Mouse (Mus musculus) testis, postnatal 10 days (tissue): Measurements from ENCODE around the gene Samd14.
"Not testable (repeated sequence)": the region's sequence is repeated elsewhere in the genome, so short reads cannot be mapped to it uniquely, and the experiment has no call there.

Experiments
- DNase-seq: peaks from one replicate; pipeline ENCODE4 v3.0.0; 2021; ENCODE audit warnings: low spot score

The Samd14 gene

DNA sequence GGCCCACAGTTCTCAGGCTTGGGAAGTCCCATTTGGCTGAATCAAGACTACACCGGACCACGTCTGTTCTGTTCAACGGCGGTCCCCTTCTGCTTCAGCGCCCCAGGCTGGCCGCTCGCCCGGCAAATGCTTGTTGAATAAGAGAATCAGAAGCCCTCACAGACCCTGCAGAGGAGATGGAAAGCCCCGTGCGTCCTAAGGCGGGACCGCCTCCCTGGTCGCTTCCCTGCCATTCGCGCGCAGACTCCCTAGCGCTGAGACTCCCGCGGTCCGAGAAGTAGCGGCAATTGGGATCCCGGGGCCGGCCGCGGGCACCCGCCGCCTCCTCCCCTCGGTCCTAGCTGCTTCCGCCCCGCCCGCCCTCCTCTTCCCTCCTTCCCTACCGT is at the start of gene Samd14:
Samd14 (plus strand) TSS at position 251 of the 386 bp plus-strand sequence.
- peak; percentile 78 for DNase-seq

DNA sequence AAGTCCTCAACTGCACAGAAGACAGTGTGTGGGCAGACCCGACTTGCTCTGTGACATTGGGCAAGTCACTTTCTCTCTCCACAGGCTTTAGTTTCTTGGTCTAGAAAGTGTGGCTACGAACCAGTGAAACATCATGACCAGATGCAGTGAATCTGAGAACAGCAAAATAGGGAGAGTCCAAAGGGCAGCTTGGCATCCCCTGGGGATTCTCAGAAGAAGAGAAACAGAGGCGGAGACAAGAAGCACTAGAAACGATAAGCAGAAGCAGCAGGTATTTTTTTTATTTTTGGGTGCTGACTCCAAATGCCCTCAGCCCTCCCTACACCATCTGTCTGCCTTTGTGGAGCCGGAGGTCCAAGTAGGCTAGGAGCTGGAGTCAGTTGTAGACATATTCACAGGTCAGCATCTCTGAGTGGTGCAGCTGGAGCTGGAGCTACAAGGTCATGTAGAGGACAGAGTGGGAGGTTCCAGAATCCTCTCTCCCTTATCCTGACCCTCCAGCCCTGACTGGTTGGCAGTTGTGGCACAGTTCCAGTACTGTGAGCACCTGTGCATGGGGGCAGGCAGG is 47.1 kb upstream of the Samd14 start:
- DNase-seq: no peak

DNA sequence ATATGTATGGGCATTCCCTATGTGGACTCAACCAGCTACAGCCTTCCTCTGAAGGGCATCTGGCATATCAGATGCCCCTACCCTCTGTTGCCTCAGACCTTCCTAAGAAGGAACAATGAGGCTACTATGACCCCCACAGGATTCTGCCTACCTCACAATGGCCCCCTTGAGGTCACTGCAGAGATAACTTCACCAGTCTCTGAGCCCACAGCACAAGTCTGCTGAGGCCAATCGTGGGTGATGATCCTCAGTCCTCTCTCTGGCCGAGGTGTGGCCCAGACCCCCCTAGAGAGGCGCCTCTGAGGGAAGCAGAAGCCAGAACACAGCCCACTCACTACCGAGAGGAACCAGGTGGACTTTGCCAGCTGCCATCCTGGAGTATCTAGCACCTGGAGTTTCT is 42.3 kb upstream of the Samd14 start, which contains the start of gene Hils1:
Hils1 (plus strand) TSS at position 175 of the 400 bp plus-strand sequence.
- DNase-seq: no peak

DNA sequence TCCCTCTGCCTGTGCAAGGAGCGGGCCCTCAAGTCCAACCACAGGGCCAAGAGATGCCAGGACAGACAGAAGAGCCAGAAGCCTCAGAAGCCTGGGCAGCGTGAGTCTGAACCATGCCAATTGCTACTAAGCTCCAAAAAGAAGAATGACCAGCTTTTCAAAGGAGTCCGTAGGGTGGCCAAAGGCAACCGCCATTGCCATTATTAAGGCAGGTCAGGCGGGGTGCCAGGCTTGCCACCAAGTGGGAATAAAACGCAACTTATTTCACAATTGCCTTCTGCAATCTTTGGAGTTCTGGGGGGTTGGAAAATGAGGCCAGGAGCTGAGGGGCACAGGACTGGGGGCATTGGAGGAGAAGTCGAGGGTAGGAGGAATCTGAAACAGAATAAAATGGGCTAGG is 41.5 kb upstream of the Samd14 start:
- DNase-seq: no peak

DNA sequence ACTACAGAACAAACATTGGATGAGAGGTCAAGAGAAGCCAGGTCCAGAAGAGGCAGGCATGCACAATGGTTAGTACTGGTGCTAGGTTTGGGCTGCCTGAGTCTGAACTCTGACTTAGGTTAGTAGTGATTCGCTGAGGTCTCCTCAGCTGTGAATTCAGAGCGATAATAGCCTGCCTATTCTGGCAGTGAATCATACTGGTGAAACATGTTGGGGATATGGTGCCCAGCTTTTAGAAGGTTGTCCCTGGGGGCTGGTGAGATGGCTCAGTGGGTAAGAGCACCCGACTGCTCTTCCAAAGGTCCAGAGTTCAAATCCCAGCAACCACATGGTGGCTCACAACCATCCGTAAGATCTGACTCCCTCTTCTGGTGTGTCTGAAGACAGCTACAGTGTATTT is 40.0 kb upstream of the Samd14 start:
- DNase-seq: not testable (repeated sequence)

DNA sequence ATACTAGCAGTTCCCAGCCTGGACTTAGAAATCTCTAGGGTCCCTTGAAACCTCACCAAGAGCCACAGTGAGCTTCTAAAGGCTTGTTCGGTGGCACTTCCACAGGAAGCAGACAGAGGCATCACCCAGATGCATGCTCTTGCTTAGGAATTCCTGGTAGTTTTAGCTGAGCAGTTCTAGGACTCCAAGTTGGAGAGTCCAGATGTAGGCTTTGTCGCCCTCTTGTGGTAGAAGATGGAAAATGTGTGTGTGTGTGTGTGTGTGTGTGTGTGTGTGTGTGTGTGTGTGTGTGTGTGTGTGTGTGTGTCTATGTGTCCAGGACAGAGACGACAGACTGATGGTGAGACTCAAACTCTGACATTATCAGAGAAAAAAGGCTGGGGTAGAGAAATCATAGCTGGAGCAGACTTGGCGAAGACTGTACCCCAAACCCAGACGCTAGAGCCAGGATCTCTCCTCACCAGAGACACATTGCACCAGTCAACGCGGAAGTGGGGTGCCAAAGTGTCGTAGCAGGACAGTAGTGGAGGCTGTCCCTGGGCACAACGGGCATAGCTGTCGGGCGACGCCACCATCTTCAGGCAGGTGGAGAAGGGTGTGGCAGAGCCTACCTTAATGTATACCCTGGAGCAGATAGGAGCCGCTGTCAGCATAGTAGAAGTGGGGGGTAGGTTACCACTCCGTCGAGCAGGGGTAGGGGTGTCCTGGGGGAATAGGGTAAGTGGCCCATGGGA is 39.3 kb upstream of the Samd14 start:
- DNase-seq: peak; percentile 86

DNA sequence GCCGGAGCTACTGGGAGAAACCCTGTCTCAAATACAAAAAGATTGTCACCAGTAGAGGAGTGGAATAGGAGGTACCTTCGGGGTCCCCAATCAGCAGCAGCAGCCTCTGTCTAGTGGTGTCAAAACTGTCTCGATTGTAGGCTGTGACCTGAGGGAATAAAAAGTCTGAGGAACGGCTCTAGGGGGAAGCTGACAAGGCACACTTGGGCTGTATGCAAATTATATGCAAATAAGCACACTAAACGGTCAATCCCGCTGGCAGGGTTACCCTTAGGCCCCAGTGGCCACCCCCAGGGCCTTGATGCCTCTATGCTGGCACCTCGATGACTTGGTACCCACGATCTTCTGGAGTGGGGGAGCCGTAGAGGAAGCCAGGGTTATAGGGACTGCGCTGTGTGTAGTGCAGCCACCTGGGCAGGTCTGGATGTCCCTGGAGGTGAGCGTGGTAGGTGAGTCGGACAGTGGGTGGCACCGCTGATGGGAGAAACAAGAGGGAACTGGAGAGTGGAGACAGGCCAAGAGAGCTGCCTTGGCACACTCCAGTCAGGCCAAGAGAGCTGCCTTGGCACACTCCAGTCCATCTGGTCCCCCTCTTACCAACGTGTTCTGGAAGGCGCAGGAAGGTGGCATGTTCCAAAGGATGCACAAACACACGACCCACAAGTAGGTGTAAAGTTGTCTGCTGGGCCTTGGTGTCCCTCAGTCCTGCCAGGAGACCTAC is 37.6 kb upstream of the Samd14 start:
- no peak for DNase-seq

DNA sequence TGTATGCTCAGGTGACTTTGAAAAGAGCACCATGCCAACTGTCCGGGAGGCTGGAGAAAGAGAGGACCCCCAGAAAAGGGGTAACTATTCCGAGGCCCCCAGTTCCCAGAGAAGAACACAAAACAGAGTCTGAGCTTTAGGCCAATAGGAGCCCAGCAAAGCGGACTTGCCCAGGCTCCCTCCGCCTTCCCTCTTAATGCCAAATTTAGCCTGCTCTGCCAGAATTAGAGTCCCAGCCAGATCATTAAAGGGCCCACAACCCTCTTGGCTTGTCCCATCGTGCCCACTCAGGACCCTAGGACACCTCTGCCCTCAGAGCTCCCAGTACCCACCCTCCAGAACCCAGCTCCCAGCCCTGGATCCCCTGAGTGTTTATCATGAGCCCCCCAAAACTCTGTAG is 36.8 kb upstream of the Samd14 start:
- DNase-seq: no peak

DNA sequence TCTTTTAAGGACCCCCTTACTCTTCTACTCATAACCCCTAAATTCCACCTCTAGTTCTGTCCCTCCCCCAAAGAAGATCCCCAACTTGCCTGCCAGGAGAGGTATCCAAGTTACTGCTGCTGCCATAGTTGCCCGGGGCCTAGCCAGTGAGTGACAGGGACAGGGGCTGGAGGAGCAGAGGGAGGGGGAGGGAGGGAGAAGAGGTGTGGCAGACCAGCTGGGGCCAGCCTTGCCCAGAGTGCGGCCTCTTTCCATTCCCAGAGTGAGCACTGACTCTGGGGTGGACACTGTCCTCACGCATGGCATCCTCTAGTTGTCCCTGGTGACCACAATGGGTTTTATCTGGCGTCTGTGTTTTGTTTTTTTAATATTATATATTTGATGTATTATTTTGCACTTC is 36.4 kb upstream of the Samd14 start:
- no peak for DNase-seq

DNA sequence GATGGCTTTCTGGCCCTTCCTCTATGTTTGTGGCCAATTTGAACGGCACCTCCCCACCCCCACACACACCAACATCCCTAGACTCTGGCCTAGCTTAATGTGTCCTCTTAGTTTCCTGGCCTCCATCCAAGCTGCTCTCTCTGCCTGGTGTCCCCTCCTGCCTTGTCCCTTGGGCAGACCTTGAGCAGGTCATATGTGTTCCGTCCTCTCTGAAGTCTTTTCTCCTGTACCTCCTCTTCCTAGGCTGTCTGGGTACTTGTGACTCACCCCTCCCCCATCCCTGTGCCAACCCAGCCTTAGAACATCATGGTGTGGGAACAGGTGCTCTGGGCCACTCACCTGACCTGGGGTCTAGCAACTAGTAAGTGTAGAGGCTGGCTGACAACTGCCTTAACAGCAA is 34.7 kb upstream of the Samd14 start:
- DNase-seq: no peak

DNA sequence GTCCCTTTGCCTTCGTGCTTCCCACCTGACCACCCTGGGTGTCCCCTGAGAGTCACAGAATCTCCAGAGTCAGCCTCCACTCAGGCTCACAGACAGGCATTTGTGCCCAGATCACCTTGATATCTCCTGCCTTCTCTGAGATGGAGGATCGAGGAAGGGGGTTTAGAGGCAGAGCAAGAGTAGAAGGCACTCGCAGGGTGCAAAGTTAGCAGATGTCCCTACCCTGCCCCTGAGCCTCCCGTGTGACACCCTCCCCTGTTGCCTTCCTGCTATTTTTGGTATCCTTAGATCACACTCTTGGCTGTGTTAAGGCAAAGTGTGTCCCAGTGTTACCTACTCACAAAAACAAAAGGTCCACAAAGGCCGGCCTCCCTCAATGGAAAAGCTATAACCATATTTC is 33.5 kb upstream of the Samd14 start, which contains the start of gene Sgca:
Sgca (minus strand) TSS at position 129 of the 400 bp plus-strand sequence.
- no peak for DNase-seq

DNA sequence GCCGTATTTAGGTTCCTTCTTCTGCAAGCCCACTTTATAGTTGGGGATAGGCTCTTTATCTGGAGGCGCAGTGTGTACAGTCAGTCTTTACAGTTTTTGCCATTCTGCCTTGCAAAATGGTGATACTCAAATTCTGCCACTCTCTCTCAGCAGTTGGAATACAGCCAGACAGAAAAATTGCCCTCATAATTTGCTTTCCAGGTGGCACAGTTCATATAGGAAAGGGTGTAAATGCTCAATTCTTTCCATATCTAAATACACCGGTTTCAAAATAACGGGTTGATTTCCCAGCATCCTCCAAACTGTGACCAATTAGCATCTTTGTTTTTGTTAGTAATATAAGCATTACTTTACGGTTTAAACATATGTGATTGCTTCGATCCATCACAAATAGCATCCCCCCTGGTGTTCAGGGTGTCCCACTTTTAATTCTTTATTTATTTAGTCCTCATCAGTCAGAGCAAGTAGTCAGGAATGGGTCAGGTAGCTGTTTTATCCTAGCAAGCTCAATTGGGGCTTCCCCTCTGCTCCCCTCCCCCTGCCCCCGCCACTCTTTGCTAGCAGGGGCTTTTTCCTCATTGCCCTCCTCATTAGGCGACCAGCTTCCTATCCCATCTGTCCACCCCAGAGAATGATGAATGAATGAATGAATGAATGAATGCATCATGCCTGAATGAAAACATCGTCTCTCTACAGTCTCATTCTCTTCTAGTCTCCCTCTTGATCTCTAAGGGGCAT is 31.3 kb upstream of the Samd14 start:
- DNase-seq: no peak

DNA sequence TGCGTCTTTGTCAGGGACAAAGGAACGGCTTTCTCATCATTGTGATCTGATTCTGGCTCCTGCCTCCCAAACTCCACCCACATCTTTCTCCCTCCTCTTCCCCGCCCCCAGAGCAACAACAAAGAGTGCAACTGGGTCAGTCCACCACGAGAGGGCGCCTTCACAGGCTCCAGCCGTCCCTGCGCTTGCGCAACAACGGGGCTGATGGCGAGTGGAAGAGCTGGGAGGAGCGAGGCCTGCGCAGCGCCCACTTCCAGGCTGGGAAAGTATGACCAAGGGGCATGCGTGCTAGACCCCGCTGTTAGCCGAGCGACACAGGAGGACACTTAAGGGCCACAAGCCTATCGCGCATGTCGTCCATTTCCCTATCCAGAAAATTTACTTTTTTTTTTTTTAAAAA is 30.7 kb upstream of the Samd14 start:
- DNase-seq: peak; percentile 96

DNA sequence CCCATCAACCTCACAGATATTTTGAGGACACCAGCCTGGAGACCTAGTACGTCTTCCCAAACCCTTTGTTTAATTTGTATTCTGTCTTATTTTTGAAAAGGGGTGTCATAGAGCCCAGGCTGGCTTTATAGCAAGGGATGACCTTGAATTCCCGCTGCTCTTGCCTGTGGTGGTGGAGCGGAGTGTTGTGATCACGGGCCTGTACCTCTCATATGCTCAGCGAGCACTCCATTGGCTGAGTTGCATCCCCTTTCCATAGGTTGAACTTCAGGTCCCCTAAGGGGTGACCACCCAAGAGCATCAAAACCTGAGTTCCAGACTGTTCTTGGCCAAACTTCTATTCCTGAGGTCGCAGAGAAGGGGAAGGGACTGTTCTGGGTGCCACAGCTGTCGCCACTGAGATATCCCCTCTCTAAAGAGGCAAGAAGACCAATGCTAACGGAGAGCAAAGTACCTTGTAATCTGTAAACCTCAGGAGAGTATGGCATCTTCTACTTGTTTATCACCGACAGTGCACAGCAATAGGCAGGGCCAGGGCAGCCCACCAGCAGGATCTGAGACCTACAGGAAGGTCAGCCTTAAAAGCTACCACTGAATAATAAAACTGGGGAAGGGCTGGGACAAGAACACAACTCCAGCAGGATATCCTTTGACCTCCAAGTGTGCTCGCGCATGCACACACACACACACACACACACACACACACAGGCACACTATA is 30.1 kb upstream of the Samd14 start:
- no peak for DNase-seq

DNA sequence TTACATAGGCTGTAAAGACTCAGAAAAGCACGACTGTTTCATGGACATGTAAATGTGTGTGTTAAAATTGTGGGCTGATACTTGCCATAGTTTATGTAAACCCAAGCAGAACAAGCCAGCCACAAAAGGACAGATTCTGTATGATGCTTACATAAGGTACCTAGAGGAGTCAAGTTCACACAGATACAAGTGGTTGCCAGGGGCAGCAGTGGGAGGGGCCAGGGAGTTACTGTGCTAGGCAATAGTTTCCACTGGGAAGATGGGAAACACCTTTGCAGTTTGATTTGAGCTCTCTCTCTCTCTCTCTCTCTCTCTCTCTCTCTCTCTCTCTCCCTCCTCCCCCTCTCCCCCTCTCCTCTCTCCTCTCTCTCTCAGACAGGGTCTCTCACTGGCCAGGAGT is 24.5 kb upstream of the Samd14 start:
- DNase-seq: no peak

DNA sequence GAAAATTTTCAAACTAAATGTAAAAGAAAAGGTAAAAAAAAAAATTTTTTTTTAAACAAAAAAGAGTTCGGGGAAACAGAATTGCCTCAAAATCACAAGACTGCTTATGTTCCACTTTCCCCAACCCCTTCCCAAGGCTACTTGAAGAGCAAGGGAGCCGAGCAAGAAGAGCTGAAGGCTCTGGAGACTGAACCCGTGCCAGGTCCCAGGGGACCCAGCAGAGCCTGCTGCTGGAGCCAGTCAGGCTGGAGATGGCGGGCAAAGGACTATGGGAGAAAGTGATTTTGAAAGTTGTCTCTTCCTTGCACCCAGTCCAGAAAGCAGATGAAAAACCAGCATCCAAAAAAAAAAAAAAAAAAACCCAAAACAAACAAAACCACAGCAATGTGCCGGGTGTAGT is 23.9 kb upstream of the Samd14 start:
- DNase-seq: no peak

DNA sequence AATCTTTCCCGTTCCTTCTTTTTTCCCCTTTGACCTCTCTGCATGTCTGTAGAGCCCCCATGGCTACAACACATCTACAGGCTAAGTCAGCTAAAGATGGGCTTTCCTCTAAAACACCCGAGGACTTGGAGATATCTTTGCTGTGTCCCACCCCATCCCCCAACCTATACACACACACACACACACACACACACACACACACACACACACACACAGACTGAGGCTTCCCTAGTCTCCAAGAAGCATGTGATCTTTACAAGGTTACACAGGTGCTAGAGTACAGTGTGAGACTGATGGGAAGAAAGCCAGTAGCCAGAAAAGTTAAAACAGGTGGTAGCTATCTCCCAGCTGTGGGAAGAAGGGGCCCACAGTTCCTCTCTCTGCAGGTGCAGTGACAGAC is 23.2 kb upstream of the Samd14 start:
- DNase-seq: no peak

DNA sequence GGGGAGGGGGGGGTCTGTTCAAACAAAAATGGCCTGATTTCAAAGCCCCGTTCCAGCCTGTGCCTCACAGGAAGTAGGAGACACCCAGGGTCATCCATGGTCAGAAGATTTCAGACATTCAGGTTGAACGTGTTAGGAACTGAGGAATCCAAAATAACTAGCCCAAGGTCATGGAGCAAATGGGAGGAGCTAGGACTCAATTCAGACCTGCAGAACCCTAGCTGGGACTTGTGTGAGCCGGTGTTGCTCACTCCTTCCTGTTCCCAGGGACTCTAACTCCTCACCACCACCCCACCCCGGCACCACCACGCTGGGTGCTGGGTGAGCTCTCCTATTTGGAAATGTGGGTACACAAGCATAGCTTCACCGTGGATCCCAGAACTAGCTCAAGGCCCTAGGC is 22.3 kb upstream of the Samd14 start:
- no peak for DNase-seq

DNA sequence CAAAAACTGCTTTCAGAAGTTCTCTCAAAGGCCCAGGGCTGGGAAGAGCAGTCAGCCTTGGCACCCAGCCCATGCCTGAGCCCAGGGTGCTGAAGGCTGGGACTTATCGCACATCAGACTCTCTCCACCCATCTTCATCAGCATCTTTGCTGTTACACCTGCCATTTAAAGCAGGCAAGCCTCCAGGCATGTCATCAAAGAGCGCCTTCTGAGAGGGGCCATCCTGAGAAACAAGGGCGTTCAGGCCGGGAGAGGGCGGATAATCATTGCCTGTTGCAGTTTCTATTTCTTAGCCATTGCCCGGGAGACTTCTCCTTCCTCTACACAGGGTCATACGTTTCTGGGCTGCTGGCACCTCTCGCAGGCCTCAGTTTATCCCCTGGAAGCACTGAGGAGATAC is 21.8 kb upstream of the Samd14 start:
- no peak for DNase-seq

DNA sequence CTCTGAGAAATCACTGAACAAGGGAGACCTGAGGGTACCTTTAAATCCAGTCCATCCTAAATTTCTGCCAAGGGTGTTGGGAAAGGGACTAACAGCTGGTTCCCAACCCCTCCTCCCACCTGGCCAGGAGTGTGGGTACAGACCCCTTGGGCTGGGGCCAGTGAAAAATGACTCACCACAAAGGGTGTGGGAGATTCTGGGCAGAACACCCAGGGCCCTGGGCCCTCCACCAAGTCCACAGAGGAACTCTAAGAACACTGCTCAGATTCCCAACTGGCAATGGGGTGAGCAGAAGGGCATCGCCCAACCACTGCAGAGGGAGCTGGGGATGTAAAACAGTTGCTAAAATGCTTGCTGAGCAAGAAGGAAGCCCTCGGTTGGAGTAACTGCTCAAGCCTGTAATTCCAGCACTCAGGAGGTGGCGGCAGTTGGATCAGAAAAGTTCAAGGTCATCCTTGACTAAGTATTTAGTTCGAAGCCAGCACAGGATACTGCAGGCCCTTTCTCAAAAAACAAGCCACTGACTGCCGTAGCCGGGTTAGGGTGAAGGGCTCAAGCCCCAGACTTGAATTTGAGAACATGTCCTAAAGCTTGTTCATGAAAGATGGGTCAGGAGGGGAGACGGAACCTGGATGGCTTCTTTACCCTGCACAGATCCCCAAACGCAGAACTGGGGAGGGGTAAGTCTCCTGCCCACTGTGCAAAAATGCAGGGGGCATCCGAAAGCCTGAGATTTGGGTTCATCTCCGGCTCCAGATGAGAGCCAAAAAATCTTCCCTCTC is 20.7 kb upstream of the Samd14 start:
- DNase-seq: peak; percentile 68

DNA sequence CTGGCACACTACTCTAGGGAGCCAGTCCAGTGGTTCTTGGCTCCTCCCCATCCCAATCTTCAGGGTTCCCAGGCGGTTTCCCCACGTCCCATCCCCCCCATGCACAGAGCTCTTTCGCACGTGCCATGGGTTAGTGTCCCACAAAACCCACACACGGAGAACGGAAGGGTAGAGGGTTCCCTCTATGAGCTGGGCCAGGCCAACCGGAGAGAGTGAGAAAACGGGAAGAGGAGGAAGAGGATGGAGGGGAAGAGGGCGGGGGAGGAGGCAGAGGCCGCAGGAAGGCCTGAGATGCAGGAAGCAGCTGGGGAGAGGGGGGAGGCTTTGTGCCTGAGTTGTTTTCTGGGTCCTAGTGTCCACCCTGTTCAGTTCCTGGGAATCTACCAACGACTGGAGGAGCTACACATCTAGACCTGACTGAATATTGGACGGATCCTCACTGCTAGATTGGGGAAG is 20.1 kb upstream of the Samd14 start:
- DNase-seq: peak; percentile 82
